Mouse (Mus musculus): Measurements from ENCODE around the gene Kcnj6. TPM values are rescaled to one million over a fixed set of nuclear protein-coding genes. Genes with fewer than 3 reads are reported as not detected.

Gene Kcnj6
- total RNA-seq (2022): not detected

GRCm38 (mm10) chr16:94997340-94997849 is at the start of gene Kcnj6:
Gene Kcnj6 (minus strand): TSS chr16:94997701.
- DNase-seq (ENCODE audit: low spot score): no peak

GRCm38 (mm10) chr16:95009937-95010336 is 12.4 kb upstream of the Kcnj6 start:
- DNase-seq (ENCODE audit: low spot score): no peak

GRCm38 (mm10) chr16:95004599-95004998 is 7.1 kb upstream of the Kcnj6 start:
- no peak for DNase-seq (ENCODE audit: low spot score)

- DNase-seq (ENCODE audit: low spot score): no peak
Observed at GRCm38 (mm10) chr16:94999551-94999950, 2.0 kb upstream of the Kcnj6 start.

GRCm38 (mm10) chr16:94999019-94999418 is 1.5 kb upstream of the Kcnj6 start:
- no peak for DNase-seq (ENCODE audit: low spot score)

GRCm38 (mm10) chr16:94996791-94997281 is 665 bp downstream of the Kcnj6 start:
- DNase-seq (ENCODE audit: low spot score): no peak

GRCm38 (mm10) chr16:94995542-94996131 is 1.9 kb downstream of the Kcnj6 start:
- DNase-seq (ENCODE audit: low spot score): peak; percentile 19

- no peak for DNase-seq (ENCODE audit: low spot score)
Observed at GRCm38 (mm10) chr16:94994924-94995323, 2.6 kb downstream of the Kcnj6 start.

GRCm38 (mm10) chr16:94994148-94994547 is 3.4 kb downstream of the Kcnj6 start:
- DNase-seq (ENCODE audit: low spot score): no peak

GRCm38 (mm10) chr16:94990114-94990513 is 7.4 kb downstream of the Kcnj6 start:
- DNase-seq (ENCODE audit: low spot score): no peak

GRCm38 (mm10) chr16:94986731-94987130 is 10.8 kb downstream of the Kcnj6 start:
- peak; percentile 2 for DNase-seq (ENCODE audit: low spot score)

- no peak for DNase-seq (ENCODE audit: low spot score)
Observed at GRCm38 (mm10) chr16:94984263-94984662, 13.2 kb downstream of the Kcnj6 start.

GRCm38 (mm10) chr16:94980374-94980773 is 17.1 kb downstream of the Kcnj6 start:
- no peak for DNase-seq (ENCODE audit: low spot score)

- no peak for DNase-seq (ENCODE audit: low spot score)
Observed at GRCm38 (mm10) chr16:94979499-94979898, 18.0 kb downstream of the Kcnj6 start.

- no peak for DNase-seq (ENCODE audit: low spot score)
Observed at GRCm38 (mm10) chr16:94972080-94972855, 25.2 kb downstream of the Kcnj6 start.

- no peak for DNase-seq (ENCODE audit: low spot score)
Observed at GRCm38 (mm10) chr16:94968941-94969340, 28.6 kb downstream of the Kcnj6 start.

- no peak for DNase-seq (ENCODE audit: low spot score)
Observed at GRCm38 (mm10) chr16:94968472-94968871, 29.0 kb downstream of the Kcnj6 start.

GRCm38 (mm10) chr16:94957156-94957828 is 40.2 kb downstream of the Kcnj6 start:
- no peak for DNase-seq (ENCODE audit: low spot score)

- no peak for DNase-seq (ENCODE audit: low spot score)
Observed at GRCm38 (mm10) chr16:94956410-94956809, 41.1 kb downstream of the Kcnj6 start.

GRCm38 (mm10) chr16:94953294-94953693 is 44.2 kb downstream of the Kcnj6 start:
- no peak for DNase-seq (ENCODE audit: low spot score)

- no peak for DNase-seq (ENCODE audit: low spot score)
Observed at GRCm38 (mm10) chr16:94949172-94949571, 48.3 kb downstream of the Kcnj6 start.

GRCm38 (mm10) chr16:94946848-94947247 is 50.7 kb downstream of the Kcnj6 start:
- no peak for DNase-seq (ENCODE audit: low spot score)

Measured in heart, adult 8-10 months (tissue).